Mouse (Mus musculus) liver, embryonic 11.5 days (tissue): ENCODE data around the gene Tecta. TPM values are rescaled to one million over a fixed set of nuclear protein-coding genes. Genes with fewer than 3 reads are reported as not detected.

ENCODE experiments used
- ATAC-seq: fragments of 200-750 bp; cut with Nextera tagmentation; replicated peaks from 2 replicates; pipeline ENCODE4 v1.8.0; 2017; ENCODE audit warnings: moderate number of reproducible peaks, mild to moderate bottlenecking, moderate TSS enrichment, moderate library complexity; ENCODE audit not compliant: low FRiP score
- DNase-seq: peaks from one replicate; pipeline ENCODE4 v3.0.0-alpha.2; 2017; ENCODE audit warnings: low spot score
- H3K27ac ChIP-seq: fragments of 300-500 bp; sonication (generic); 2 replicates; pipeline ENCODE4 v1.5.1; 2014; ENCODE audit warnings: mild to moderate bottlenecking, low read depth, low read length, control low read depth
- H3K27me3 ChIP-seq: fragments of 300-500 bp; sonication (generic); replicated peaks from 2 replicates; pipeline ENCODE4 v1.6.1; 2014; ENCODE audit warnings: low read length, mixed read lengths; ENCODE audit not compliant: control insufficient read depth, insufficient read depth
- H3K36me3 ChIP-seq: fragments of 300-500 bp; sonication (generic); 2 replicates; pipeline ENCODE4 v1.6.1; 2014; ENCODE audit warnings: mild to moderate bottlenecking, low read length, moderate library complexity, mixed read lengths; ENCODE audit not compliant: control insufficient read depth, insufficient read depth
- H3K4me1 ChIP-seq: fragments of 300-500 bp; sonication (generic); replicated peaks from 2 replicates; pipeline ENCODE4 v1.6.1; 2014; ENCODE audit warnings: low read length, mixed read lengths; ENCODE audit not compliant: control insufficient read depth, insufficient read depth
- H3K4me2 ChIP-seq: fragments of 300-500 bp; sonication (generic); 2 replicates; pipeline ENCODE4 v1.6.1; 2014; ENCODE audit warnings: mild to moderate bottlenecking, control low read depth, moderate library complexity
- H3K4me3 ChIP-seq: fragments of 300-500 bp; sonication (generic); 2 replicates; pipeline ENCODE4 v1.5.1; 2014; ENCODE audit warnings: low read depth, low read length, control low read depth
- H3K9ac ChIP-seq: fragments of 300-500 bp; sonication (generic); 2 replicates; pipeline ENCODE4 v1.6.1; 2014; ENCODE audit warnings: low read depth, low read length, control low read depth
- H3K9me3 ChIP-seq: fragments of 300-500 bp; sonication (generic); 2 replicates; pipeline ENCODE4 v1.6.1; 2016; ENCODE audit warnings: low read length, inconsistent platforms, mixed read lengths; ENCODE audit not compliant: control insufficient read depth
- WGBS: fragments of 180-500 bp; shearing (Covaris S2); extraction: QIAGEN DNeasy Blood & Tissue Kit; methylation state at CpG from one replicate; pipeline ENCODE4 v1.1.7; 2014; 5-methylcytosine and 5-hydroxymethylcytosine counted together
- polyA plus RNA-seq: library from polyadenylated mRNA; unstranded; fragments of >200 nt; fragmentation: Nextera tagmentation; extraction: Ambion mirVana; gene quantifications from 2 replicates; pipeline ENCODE4 v1.2.1, GENCODE M21; 2014

The Tecta gene
- polyA plus RNA-seq, 1 experiment from 2014 or later = 0.08 TPM

DNA sequence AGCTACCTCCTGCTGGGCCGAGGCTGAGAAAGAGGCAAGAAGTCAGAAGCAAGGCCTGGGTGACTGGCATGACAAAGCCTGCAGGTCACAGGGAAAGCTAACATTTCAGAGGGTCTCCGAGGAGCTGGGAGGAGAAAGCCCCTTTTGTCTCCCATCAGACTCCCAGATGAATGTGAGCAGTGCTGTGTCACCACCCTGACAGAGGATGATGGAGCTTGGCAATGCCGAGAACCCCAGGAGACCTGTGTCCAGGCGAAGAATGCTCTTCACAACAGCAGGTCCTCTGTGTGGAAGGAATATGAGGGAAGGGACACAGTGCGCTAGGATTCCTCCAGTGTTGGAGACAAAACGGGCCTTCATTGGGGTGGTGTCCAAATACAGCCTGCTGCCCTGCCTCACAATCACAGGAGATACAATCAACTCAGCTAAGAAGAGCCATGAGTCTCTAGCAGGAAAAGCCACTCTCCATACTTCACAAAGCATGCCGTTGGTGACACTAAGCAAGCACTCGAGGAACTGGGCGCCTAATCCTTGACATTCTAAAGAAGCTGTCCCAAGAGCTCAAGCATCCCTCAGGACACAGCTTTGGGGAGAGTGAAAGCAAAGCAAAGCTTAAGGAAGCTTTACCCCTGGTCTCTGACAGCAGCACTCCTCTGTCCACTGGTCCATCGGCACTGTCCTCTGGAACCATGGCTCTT is 27.1 kb upstream of the Tecta start:
- H3K36me3 ChIP-seq = peaks cover 9% of the 10 kb centered on the region
- ATAC-seq = no peak
- H3K4me2 ChIP-seq = no peak overlapping the region
- H3K4me1 ChIP-seq = peaks cover 9% of the 10 kb centered on the region
- no peak for DNase-seq
- H3K9me3 ChIP-seq = no peaks in the 10 kb centered on the region
- no peak overlapping the region for H3K4me3 ChIP-seq
- no peak overlapping the region for H3K9ac ChIP-seq
- 75% methylated on average over 10 of the region's 10 CpGs for WGBS
- H3K27me3 ChIP-seq = no peaks in the 10 kb centered on the region
- H3K27ac ChIP-seq = no peak overlapping the region

DNA sequence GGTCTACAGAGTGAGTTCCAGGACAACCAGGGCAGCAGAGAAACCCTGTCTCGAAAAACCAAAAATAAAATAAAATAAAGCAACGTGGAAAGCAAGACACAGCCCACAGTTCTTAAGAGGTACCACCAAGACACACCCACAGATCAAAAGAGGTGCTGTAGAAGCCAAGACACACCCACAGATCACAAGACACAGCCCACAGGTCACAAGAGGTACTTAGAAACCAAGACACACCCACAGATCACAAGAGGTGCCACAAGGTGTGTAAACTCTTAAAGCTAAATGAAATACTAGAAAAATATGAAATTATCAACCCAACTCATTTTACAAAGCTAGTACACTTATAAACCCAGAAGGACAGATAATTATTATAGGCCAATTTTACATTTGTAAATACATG is 23.9 kb upstream of the Tecta start:
- Histone ChIP-seq H3K4me2 (no peak overlapping the region), H3K9me3 (no peaks in the 10 kb centered on the region), H3K27me3 (no peaks in the 10 kb centered on the region), H3K36me3 (peaks cover 10% of the 10 kb centered on the region), H3K4me1 (peaks cover 9% of the 10 kb centered on the region), H3K9ac (no peak overlapping the region), H3K27ac (no peak overlapping the region), H3K4me3 (no peak overlapping the region)
- ATAC-seq (no peak), DNase-seq (no peak)
- 79% methylated on average over 2 of the region's 2 CpGs for WGBS

DNA sequence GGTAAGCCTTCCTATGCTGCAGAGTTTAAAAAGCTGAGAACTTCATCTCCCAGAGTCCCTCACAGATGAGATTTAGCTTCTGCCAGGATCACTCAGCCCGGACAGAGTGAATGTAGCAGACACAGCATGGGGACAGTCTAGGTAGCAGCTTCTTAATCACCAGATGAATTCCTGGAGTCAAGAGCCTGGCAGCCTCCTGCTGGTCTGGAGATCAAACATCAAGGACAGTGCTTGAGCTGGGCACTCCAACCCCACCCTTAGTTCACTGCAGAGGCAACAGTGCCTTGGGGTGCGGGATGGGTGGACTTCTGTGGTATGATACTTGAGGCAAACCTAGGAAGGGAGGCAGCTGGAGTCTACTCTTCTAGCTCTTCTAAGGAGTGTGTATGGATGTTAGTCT is 20.0 kb upstream of the Tecta start:
- Histone ChIP-seq H3K4me3 (no peak overlapping the region), H3K27ac (no peak overlapping the region), H3K36me3 (peaks cover 6% of the 10 kb centered on the region; the same call in 1 of the 2 replicates), H3K9ac (no peak overlapping the region), H3K4me2 (no peak overlapping the region), H3K4me1 (no peaks in the 10 kb centered on the region), H3K9me3 (no peaks in the 10 kb centered on the region), H3K27me3 (no peaks in the 10 kb centered on the region)
- 79% methylated on average over 2 of the region's 2 CpGs for WGBS
- ATAC-seq (no peak), DNase-seq (no peak)

DNA sequence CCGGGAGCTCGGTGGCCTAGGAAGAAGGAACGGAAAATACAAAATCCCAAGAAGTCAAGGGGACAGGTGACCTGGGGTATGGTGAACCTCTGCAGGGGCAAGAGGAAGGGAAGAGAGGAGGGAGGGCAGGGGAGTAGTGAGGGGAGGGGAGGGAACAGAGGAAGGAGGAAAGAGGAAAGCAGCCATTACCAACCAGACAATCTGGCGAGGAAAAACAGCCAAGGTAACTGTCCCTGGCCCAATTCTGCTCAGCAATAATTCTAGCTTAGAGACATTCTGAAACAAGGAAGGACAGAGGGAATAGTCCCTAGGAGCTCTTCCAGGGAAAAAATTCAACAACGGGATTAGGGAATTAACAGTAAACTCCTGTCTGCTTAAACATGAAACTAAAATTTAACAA is 19.1 kb upstream of the Tecta start:
- no peak for ATAC-seq
- no peak for DNase-seq
- Histone ChIP-seq H3K27ac (no peak overlapping the region), H3K27me3 (no peaks in the 10 kb centered on the region), H3K9me3 (no peaks in the 10 kb centered on the region), H3K4me1 (no peaks in the 10 kb centered on the region), H3K9ac (no peak overlapping the region), H3K4me3 (no peak overlapping the region), H3K36me3 (peaks cover 6% of the 10 kb centered on the region; the same call in 1 of the 2 replicates), H3K4me2 (no peak overlapping the region)
- WGBS = 82% methylated on average over 5 of the region's 5 CpGs

DNA sequence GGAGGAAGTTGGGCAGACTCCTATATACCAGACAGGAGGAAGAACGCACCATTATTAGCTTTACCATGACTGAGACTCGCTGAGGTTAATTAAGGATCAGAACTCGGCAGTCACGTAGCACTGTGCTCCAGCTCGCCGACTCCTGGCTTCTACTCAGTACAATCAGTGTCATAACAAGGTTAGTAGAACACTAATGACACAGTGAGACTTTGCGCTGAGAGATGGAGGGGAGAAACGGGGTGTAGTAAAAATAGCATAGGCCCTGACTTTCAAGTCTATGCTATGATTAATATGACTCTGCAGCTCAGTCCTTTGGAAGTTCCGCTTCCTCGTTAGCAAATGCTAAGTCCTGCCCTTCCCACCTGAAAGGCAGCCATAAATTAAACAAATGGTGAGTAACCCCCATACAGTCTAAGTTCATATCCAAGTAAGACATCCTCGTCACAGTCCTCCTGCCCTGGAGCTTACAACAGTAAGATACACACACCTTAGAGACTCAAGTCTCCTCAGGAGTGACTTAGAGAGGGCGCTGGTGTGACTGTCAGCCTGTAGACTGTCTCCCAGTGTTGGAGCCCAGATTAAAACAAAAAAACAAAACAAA is 17.7 kb upstream of the Tecta start:
- H3K9me3 ChIP-seq = no peaks in the 10 kb centered on the region
- H3K4me2 ChIP-seq = no peak overlapping the region
- no peak for ATAC-seq
- no peak overlapping the region for H3K4me3 ChIP-seq
- H3K27ac ChIP-seq = no peak overlapping the region
- WGBS = 85% methylated on average over 12 of the region's 12 CpGs
- peaks cover 3% of the 10 kb centered on the region; the same call in 1 of the 2 replicates for H3K36me3 ChIP-seq
- no peaks in the 10 kb centered on the region for H3K27me3 ChIP-seq
- no peak for DNase-seq
- H3K4me1 ChIP-seq = no peaks in the 10 kb centered on the region
- no peak overlapping the region for H3K9ac ChIP-seq

DNA sequence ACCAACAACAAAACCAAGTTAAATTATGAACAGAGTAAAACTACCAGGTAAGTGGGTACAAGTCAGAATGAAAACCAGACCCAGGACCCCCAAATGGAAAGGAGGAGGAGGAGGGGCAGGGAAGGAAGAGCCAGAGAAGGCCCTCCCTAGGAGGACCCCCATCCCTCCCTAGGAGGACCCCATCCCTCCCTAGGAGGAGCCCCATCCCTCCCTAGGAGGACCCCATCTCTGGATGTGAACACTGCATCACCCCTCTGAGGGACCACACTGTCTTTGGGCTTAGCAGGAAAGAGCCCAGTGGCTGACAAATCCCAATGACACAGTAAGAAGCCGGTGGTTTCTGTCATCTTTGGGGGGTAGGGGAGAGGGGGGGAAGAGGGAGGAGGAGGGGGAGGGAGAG is 15.5 kb upstream of the Tecta start:
- ATAC-seq (no peak), DNase-seq (no peak)
- no peak overlapping the region for H3K27ac ChIP-seq
- 40% methylated on average over 1 of the region's 1 CpGs for WGBS
- no peaks in the 10 kb centered on the region for H3K9me3 ChIP-seq
- H3K4me3 ChIP-seq = no peak overlapping the region
- H3K4me1 ChIP-seq = no peaks in the 10 kb centered on the region
- H3K36me3 ChIP-seq = no peaks in the 10 kb centered on the region
- no peak overlapping the region for H3K9ac ChIP-seq
- no peaks in the 10 kb centered on the region for H3K27me3 ChIP-seq
- no peak overlapping the region for H3K4me2 ChIP-seq

DNA sequence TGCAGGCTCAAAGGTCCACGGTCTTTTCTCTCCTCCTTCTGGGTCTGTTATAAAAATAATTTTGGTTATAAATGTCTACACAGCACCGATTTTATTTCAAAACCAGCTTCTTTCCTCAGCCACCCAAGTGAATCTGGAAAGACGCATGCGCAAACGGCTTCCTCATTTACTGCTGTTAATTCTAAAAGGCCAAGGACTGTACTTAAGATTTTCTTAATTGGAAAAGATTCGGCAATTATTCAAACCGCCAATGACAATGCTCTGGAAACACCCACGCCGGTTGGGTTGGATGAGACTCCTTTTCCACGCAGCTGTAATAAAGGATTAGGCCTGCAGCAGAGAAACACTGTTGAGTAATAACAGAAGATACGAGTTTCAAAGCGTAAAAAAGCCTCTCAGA is 13.6 kb upstream of the Tecta start:
- no peak for ATAC-seq
- Histone ChIP-seq H3K4me2 (no peak overlapping the region), H3K4me3 (no peak overlapping the region), H3K27me3 (no peaks in the 10 kb centered on the region), H3K9ac (no peak overlapping the region), H3K27ac (no peak overlapping the region), H3K9me3 (no peaks in the 10 kb centered on the region), H3K36me3 (no peaks in the 10 kb centered on the region), H3K4me1 (no peaks in the 10 kb centered on the region)
- WGBS = 91% methylated on average over 12 of the region's 12 CpGs
- no peak for DNase-seq

DNA sequence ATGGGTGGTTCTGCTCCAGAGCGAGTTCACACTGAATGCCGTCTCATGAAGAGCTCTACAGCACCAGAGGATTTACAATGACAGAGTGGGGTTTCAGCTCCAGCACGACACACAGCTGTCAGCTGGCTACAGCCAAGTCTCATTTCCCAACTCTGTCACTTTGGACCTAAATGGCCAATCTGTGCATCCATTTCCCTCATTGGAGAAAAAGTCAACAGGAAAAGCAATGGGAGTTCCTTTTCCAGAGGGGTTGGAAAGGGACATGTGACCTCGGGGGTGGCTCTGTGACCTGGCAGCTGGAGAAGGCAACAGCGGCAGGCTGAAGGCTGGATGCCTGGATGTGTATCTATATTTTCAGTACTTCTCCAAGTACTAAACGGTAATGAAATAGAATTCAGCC is 11.6 kb upstream of the Tecta start:
- no peaks in the 10 kb centered on the region for H3K4me1 ChIP-seq
- H3K27ac ChIP-seq = no peak overlapping the region
- H3K9me3 ChIP-seq = no peaks in the 10 kb centered on the region
- ATAC-seq (no peak), DNase-seq (no peak)
- H3K9ac ChIP-seq = no peak overlapping the region
- 85% methylated on average over 6 of the region's 6 CpGs for WGBS
- no peaks in the 10 kb centered on the region for H3K36me3 ChIP-seq
- H3K4me3 ChIP-seq = no peak overlapping the region
- no peaks in the 10 kb centered on the region for H3K27me3 ChIP-seq
- H3K4me2 ChIP-seq = no peak overlapping the region

DNA sequence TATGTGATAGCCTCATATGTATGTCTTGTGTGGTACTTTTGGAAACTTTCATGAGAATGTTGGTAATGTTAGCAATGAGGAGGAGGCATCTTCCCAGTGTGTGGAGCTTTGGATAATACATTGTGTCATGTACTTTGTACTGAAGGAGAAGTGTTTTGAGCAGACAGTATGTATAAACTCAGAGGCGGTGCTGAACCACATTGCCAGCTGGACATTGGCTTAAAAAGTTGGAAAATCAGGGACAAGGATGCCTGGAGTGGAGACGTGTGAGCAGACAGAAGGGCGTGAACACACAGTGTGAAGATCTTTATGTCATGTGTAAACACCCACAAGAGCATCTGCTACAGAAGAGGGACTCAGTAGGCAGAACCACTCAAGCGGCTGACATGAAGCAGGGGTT is 6.0 kb upstream of the Tecta start:
- no peaks in the 10 kb centered on the region for H3K9me3 ChIP-seq
- no peak overlapping the region for H3K27ac ChIP-seq
- no peak overlapping the region for H3K4me2 ChIP-seq
- no peaks in the 10 kb centered on the region for H3K36me3 ChIP-seq
- H3K4me1 ChIP-seq = no peaks in the 10 kb centered on the region
- no peak overlapping the region for H3K9ac ChIP-seq
- H3K27me3 ChIP-seq = no peaks in the 10 kb centered on the region
- WGBS = 76% methylated on average over 4 of the region's 4 CpGs
- DNase-seq (no peak), ATAC-seq (no peak)
- no peak overlapping the region for H3K4me3 ChIP-seq
